Comparison of ENCODE assay signal across 23 mouse cellular contexts in genomic region chr10:67971166-67971796, GRCm38 (mm10). TPM values are rescaled to one million over a fixed set of nuclear protein-coding genes. Genes with fewer than 3 reads are reported as not detected.
DNase-seq lines count a peak whose midpoint lies in the region; ATAC-seq lines count a peak whose summit lies in the region.
"Had no signal": no experiment of that assay in that cellular context is flagged by ENCODE, and none has a peak within 500 bp of the region (broad histone marks: within the 10 kb centered on the region; RNA-seq: fewer than 3 reads in every experiment).

No protein-coding gene starts in this region.

- peak; percentile 33 for DNase-seq in neural tube, embryonic 11.5 days (ENCODE audit: low spot score)
- no peak for DNase-seq in neural tube, embryonic 10.5 days (ENCODE audit: extremely low spot score, low spot score)
- peak; percentile 67 for DNase-seq in limb, embryonic 11.5 days (ENCODE audit: low spot score)
- no peak for DNase-seq in layer of hippocampus, adult 8-10 months (ENCODE audit: low spot score in 2 of 2)
- DNase-seq in adrenal gland, adult 18-20 months (ENCODE audit: low spot score in 2 of 2), result no peak
- no peak for DNase-seq in gastrocnemius, adult 18-20 months (ENCODE audit: low spot score)
- DNase-seq in hindbrain, embryonic 14.5 days (ENCODE audit: low spot score), result no peak
- DNase-seq: adrenal gland, adult 8-10 months; cerebellum, adult 8-10 months; heart, postnatal 36 days; kidney, adult 2 months; liver, postnatal 0 days; lung, postnatal 10 days; spleen, adult 18-20 months had no signal

- no peak overlapping the region for H3K4me2 ChIP-seq in neural tube, embryonic 11.5 days (ENCODE audit: low read depth)
- 0 out of 2 replicates have a peak overlapping the region, but pooled peaks have one; percentile 0 for H3K4me2 ChIP-seq in embryonic facial prominence, embryonic 12.5 days (replicated peaks)
- H3K4me2 ChIP-seq in limb, embryonic 11.5 days (ENCODE audit: low read depth, severe bottlenecking), result peak overlapping the region; percentile 8; the same call in 1 of the 2 replicates
- H3K4me2 ChIP-seq in hindbrain, embryonic 14.5 days (replicated peaks), result no peak overlapping the region
- H3K4me2 ChIP-seq: forebrain, embryonic 13.5 days; heart, embryonic 15.5 days; hindbrain, embryonic 13.5 days; liver, embryonic 11.5 days; midbrain, embryonic 12.5 days had no signal

- H3K9me3 ChIP-seq in neural tube, embryonic 11.5 days (ENCODE audit: control insufficient read depth, low read length), result no peaks in the 10 kb centered on the region
- no peaks in the 10 kb centered on the region for H3K9me3 ChIP-seq in embryonic facial prominence, embryonic 12.5 days
- no peaks in the 10 kb centered on the region for H3K9me3 ChIP-seq in limb, embryonic 11.5 days (ENCODE audit: control insufficient read depth, low read length)
- H3K9me3 ChIP-seq in hindbrain, embryonic 14.5 days (ENCODE audit: control insufficient read depth, low read length), result no peaks in the 10 kb centered on the region
- H3K9me3 ChIP-seq: forebrain, embryonic 13.5 days; heart, embryonic 15.5 days; hindbrain, embryonic 13.5 days; midbrain, embryonic 12.5 days had no signal

- no peaks in the 10 kb centered on the region for H3K4me1 ChIP-seq in neural tube, embryonic 11.5 days (ENCODE audit: control insufficient read depth, insufficient read depth, low read length)
- H3K4me1 ChIP-seq in embryonic facial prominence, embryonic 12.5 days, result peaks cover 8% of the 10 kb centered on the region
- H3K4me1 ChIP-seq in limb, embryonic 11.5 days (ENCODE audit: control insufficient read depth, insufficient read depth, low read length), result peaks cover 4% of the 10 kb centered on the region
- H3K4me1 ChIP-seq in hindbrain, embryonic 14.5 days (replicated peaks; ENCODE audit: control insufficient read depth, insufficient read depth, low read length), result no peaks in the 10 kb centered on the region
- H3K4me1 ChIP-seq: forebrain, embryonic 13.5 days; heart, embryonic 15.5 days; hindbrain, embryonic 13.5 days; midbrain, embryonic 12.5 days had no signal

- H3K9ac ChIP-seq in neural tube, embryonic 11.5 days (ENCODE audit: low read length), result no peak overlapping the region
- H3K9ac ChIP-seq in embryonic facial prominence, embryonic 12.5 days, result no peak overlapping the region
- H3K9ac ChIP-seq in limb, embryonic 11.5 days (ENCODE audit: low read length), result no peak overlapping the region
- no peak overlapping the region for H3K9ac ChIP-seq in hindbrain, embryonic 14.5 days
- H3K9ac ChIP-seq: forebrain, embryonic 13.5 days; heart, embryonic 15.5 days; hindbrain, embryonic 13.5 days; liver, postnatal 0 days; midbrain, embryonic 12.5 days had no signal

- no peak overlapping the region for H3K27ac ChIP-seq in neural tube, embryonic 11.5 days (ENCODE audit: low read depth, low read length)
- no peak overlapping the region for H3K27ac ChIP-seq in embryonic facial prominence, embryonic 12.5 days
- peak overlapping the region; percentile 55; the same call in 1 of the 2 replicates for H3K27ac ChIP-seq in limb, embryonic 11.5 days (replicated peaks; ENCODE audit: low read depth, low read length)
- no peak overlapping the region for H3K27ac ChIP-seq in hindbrain, embryonic 14.5 days
- H3K27ac ChIP-seq: forebrain, embryonic 13.5 days; heart, embryonic 15.5 days; hindbrain, embryonic 13.5 days; kidney, postnatal 0 days; midbrain, embryonic 12.5 days had no signal

- no peak for ATAC-seq in neural tube, embryonic 11.5 days (ENCODE audit: insufficient read depth, low FRiP score, low TSS enrichment)
- peak; percentile 60; the same call in 1 of the 2 replicates for ATAC-seq in embryonic facial prominence, embryonic 12.5 days (ENCODE audit: insufficient number of reproducible peaks, insufficient read depth, low FRiP score, low TSS enrichment)
- no peak for ATAC-seq in limb, embryonic 11.5 days (ENCODE audit: insufficient number of reproducible peaks, low FRiP score, low TSS enrichment, low read depth)
- ATAC-seq in hindbrain, embryonic 14.5 days (ENCODE audit: low FRiP score), result no peak
- ATAC-seq: CD4-positive, CD25-positive, alpha-beta regulatory T cell, adult 4 months; forebrain, embryonic 13.5 days; liver, postnatal 0 days; Patski had no signal

- H3K36me3 ChIP-seq in neural tube, embryonic 11.5 days (ENCODE audit: control insufficient read depth, insufficient read depth, low read length), result no peaks in the 10 kb centered on the region
- H3K36me3 ChIP-seq in embryonic facial prominence, embryonic 12.5 days, result no peaks in the 10 kb centered on the region
- no peaks in the 10 kb centered on the region for H3K36me3 ChIP-seq in limb, embryonic 11.5 days (ENCODE audit: control insufficient read depth, insufficient read depth, low read length)
- H3K36me3 ChIP-seq in hindbrain, embryonic 14.5 days (replicated peaks; ENCODE audit: control insufficient read depth, insufficient read depth), result no peaks in the 10 kb centered on the region
- H3K36me3 ChIP-seq: heart, embryonic 15.5 days; hindbrain, embryonic 13.5 days; midbrain, embryonic 12.5 days had no signal

- no peak overlapping the region for H3K4me3 ChIP-seq in neural tube, embryonic 11.5 days (ENCODE audit: low read depth, low read length)
- no peak overlapping the region for H3K4me3 ChIP-seq in embryonic facial prominence, embryonic 12.5 days
- H3K4me3 ChIP-seq in limb, embryonic 11.5 days (ENCODE audit: low read depth, low read length), result no peak overlapping the region
- H3K4me3 ChIP-seq in hindbrain, embryonic 14.5 days (replicated peaks; ENCODE audit: low read length), result no peak overlapping the region
- H3K4me3 ChIP-seq: forebrain, embryonic 13.5 days; heart, embryonic 15.5 days; hindbrain, embryonic 13.5 days; midbrain, embryonic 12.5 days had no signal

- H3K27me3 ChIP-seq in neural tube, embryonic 11.5 days (ENCODE audit: control insufficient read depth, insufficient read depth, low read length), result no peaks in the 10 kb centered on the region
- no peaks in the 10 kb centered on the region for H3K27me3 ChIP-seq in embryonic facial prominence, embryonic 12.5 days
- H3K27me3 ChIP-seq in limb, embryonic 11.5 days (ENCODE audit: control insufficient read depth, insufficient read depth, low read length), result no peaks in the 10 kb centered on the region
- H3K27me3 ChIP-seq in hindbrain, embryonic 14.5 days (ENCODE audit: control insufficient read depth, insufficient read depth, low read length), result no peaks in the 10 kb centered on the region
- H3K27me3 ChIP-seq: forebrain, embryonic 13.5 days; heart, embryonic 15.5 days; hindbrain, embryonic 13.5 days; midbrain, embryonic 12.5 days; Patski had no signal

- 51% methylated on average over 11 of the region's 11 CpGs for WGBS in neural tube, embryonic 11.5 days
- WGBS in embryonic facial prominence, embryonic 12.5 days, result 18% methylated on average over 11 of the region's 11 CpGs
- WGBS in limb, embryonic 11.5 days, result 19% methylated on average over 11 of the region's 11 CpGs
- 77% methylated on average over 11 of the region's 11 CpGs for WGBS in hindbrain, embryonic 14.5 days

RNA-seq across cellular contexts. Expression of gene Rtkn2, which starts 8.1 kb away (rescaled TPM):
- polyA plus RNA-seq in neural tube, embryonic 11.5 days (2014; fragmentation: Nextera tagmentation; extraction: Ambion mirVana), result 15.1 and 16.6 TPM in 2 replicates
- polyA plus RNA-seq in embryonic facial prominence, embryonic 12.5 days (2016; fragmentation: Nextera tagmentation; extraction: Ambion mirVana), result 11.4 and 11.7 TPM in 2 replicates
- 13.8 and 14.6 TPM in 2 replicates for polyA plus RNA-seq in limb, embryonic 11.5 days (2014; fragmentation: Nextera tagmentation; extraction: Ambion mirVana)
- 1 to 10 TPM; 5.6 to 8.2 (median 7.0) TPM for total RNA-seq in layer of hippocampus, adult 8-10 months (2022)
- under 1 TPM; 0.13 to 0.27 TPM for total RNA-seq in adrenal gland, adult 18-20 months (2021)
- under 1 TPM; 0.41 to 0.47 TPM for total RNA-seq in gastrocnemius, adult 18-20 months (2021)
- polyA plus RNA-seq in hindbrain, embryonic 14.5 days (2014; fragmentation: Nextera tagmentation; extraction: Ambion mirVana), result 3.4 and 5.1 TPM in 2 replicates

RNA-seq across cellular contexts. Expression of gene Zfp365, which starts 58.8 kb away (rescaled TPM):
- polyA plus RNA-seq in neural tube, embryonic 11.5 days (2014; fragmentation: Nextera tagmentation; extraction: Ambion mirVana), result 0.53 and 1.4 TPM in 2 replicates
- polyA plus RNA-seq in embryonic facial prominence, embryonic 12.5 days (2016; fragmentation: Nextera tagmentation; extraction: Ambion mirVana), result 3.1 and 4.5 TPM in 2 replicates
- 1.7 and 2.1 TPM in 2 replicates for polyA plus RNA-seq in limb, embryonic 11.5 days (2014; fragmentation: Nextera tagmentation; extraction: Ambion mirVana)
- 100 to 1,000 TPM; 214 to 255 (median 232) TPM for total RNA-seq in layer of hippocampus, adult 8-10 months (2022)
- total RNA-seq in adrenal gland, adult 18-20 months (2021), result 1 to 10 TPM; 1.9 to 2.6 TPM
- total RNA-seq in gastrocnemius, adult 18-20 months (2021), result under 1 TPM; 0.31 to 0.32 TPM
- 4.3 and 5.2 TPM in 2 replicates for polyA plus RNA-seq in hindbrain, embryonic 14.5 days (2014; fragmentation: Nextera tagmentation; extraction: Ambion mirVana)

Comparison
In these comparisons a context has a peak if more than half of its experiments do, and no peak if none do; other contexts are left out.
1. DNase-seq: peak in neural tube, embryonic 11.5 days (single experiment) and limb, embryonic 11.5 days (single experiment); none in neural tube, embryonic 10.5 days (single experiment), layer of hippocampus, adult 8-10 months (0 of 2), adrenal gland, adult 18-20 months (0 of 2), gastrocnemius, adult 18-20 months (single experiment) and hindbrain, embryonic 14.5 days (single experiment).
2. H3K4me2 ChIP-seq: peak in embryonic facial prominence, embryonic 12.5 days (single experiment) and limb, embryonic 11.5 days (single experiment); none in neural tube, embryonic 11.5 days (single experiment) and hindbrain, embryonic 14.5 days (single experiment).